Mouse (Mus musculus) liver, adult 10 weeks (tissue): ENCODE measurements around the gene Rab37. TPM values are rescaled to one million over a fixed set of nuclear protein-coding genes. Genes with fewer than 3 reads are reported as not detected.

Source experiments
- polyA plus RNA-seq: library from polyadenylated mRNA; stranded (reverse); fragments of 350-450 nt; fragmentation: Illumina TruSeq; extraction: RNeasy Lipid Tissue Mini Kit (QIAGEN cat#74804); gene quantifications from one replicate; pipeline ENCODE4 v1.2.3, GENCODE M21; 2014; ENCODE audit warnings: low read depth, low replicate concordance

Gene Rab37
- 0.16 TPM for polyA plus RNA-seq

DNA sequence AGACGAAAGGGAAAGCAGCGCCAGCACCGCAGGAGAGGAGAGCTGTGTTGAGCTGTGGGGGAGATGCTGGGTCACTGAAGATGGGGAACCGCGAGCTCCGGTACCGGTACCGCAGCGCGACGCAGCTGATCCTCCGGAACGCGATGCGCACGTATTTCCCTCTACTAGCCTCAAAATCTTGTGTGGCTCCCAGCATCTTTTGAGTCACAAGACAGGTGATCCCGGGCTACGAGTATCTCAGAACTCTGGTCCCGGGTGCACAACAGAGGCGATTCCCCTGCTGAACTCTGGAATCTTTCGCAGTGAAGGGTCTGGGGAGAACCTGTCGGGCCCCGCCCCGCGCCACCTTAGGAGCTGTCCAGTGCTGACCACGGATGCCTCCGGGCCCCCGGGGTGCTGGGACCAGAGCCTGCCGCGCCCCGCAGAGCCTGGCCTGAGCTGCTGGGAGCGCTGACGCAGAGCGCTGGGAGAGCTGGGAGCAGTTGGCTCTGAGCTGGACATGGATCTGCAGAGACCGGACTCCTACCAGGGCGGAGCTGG, at the start of gene Rab37:
Rab37 (plus strand) TSS at position 70 of the 540 bp plus-strand sequence.

GRCm38 (mm10) chr11:115048259-115048658, 43.0 kb upstream of the Rab37 start, which contains the start of gene Cd300ld3:
TSS of gene Cd300ld3 (minus strand) at chr11:115048409.

GRCm38 (mm10) chr11:115062077-115062476, 29.2 kb upstream of the Rab37 start, which contains the start of gene Cd300e:
TSS of gene Cd300e (minus strand) at chr11:115062177.

GRCm38 (mm10) chr11:115133800-115134199, 42.6 kb downstream of the Rab37 start, which contains the start of gene Cd300lf:
TSS of gene Cd300lf (minus strand) at chr11:115133992.

GRCm38 (mm10) chr11:115162832-115163480, 71.7 kb downstream of the Rab37 start, which contains the start of gene Slc9a3r1:
TSS of gene Slc9a3r1 (plus strand) at chr11:115163341.

GRCm38 (mm10) chr11:115187224-115187639, 96.0 kb downstream of the Rab37 start, which contains the start of gene Tmem104:
TSS of gene Tmem104 (plus strand) at chr11:115187487.

DNA sequence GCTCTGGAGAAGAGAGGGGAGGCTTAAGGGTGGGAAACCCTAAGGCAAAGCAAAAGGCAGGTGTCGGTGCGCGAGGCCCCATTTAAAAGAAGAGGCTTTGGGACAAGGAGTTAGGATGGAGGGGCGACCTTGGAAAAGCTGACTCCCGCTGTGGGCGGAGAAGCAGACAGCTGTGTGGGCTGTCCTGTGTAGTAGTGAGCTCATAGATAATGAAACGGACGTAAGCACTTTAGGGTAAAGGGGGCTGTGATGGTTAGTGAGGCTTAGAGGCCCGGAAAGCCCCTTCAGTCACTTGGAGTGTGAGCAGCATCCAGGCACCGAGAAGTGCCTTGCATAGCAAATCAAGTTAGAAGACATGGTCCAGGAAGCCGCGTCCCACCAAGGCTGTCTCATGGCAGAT, 96.5 kb downstream of the Rab37 start, which contains the start of gene Nat9:
Nat9 (minus strand) TSS at position 167 of the 400 bp plus-strand sequence.

Other genes with a start within 250 kb of the Rab37 start
- gene Gprc5c, start 240.3 kb upstream of the Rab37 start, polyA plus RNA-seq: 10.1 TPM
- 1.8 TPM for gene Cd300a, start 201.4 kb upstream of the Rab37 start, polyA plus RNA-seq
- 0.42 TPM for gene Cd300lb, start 157.0 kb upstream of the Rab37 start, polyA plus RNA-seq
- not detected for gene Cd300c, start 122.3 kb upstream of the Rab37 start, polyA plus RNA-seq
- gene Cd300ld, start 101.5 kb upstream of the Rab37 start, polyA plus RNA-seq: 5.9 TPM
- 1.9 TPM for gene Cd300c2, start 89.6 kb upstream of the Rab37 start, polyA plus RNA-seq
- not detected for gene Cd300ld2, start 75.2 kb upstream of the Rab37 start, polyA plus RNA-seq
- not detected for gene Cd300ld4, start 64.4 kb upstream of the Rab37 start, polyA plus RNA-seq
- 0.61 TPM for gene Cd300ld5, start 53.7 kb upstream of the Rab37 start, polyA plus RNA-seq
- 0.61 TPM for gene Cd300ld3, start 43.0 kb upstream of the Rab37 start, polyA plus RNA-seq
- gene Cd300e, start 29.3 kb upstream of the Rab37 start, polyA plus RNA-seq: 1.9 TPM
- gene Cd300lf, start 42.6 kb downstream of the Rab37 start, polyA plus RNA-seq: 0.69 TPM
- gene Slc9a3r1, start 71.9 kb downstream of the Rab37 start, polyA plus RNA-seq: 34.2 TPM
- 0.37 TPM for gene Tmem104, start 96.1 kb downstream of the Rab37 start, polyA plus RNA-seq
- gene Nat9, start 96.4 kb downstream of the Rab37 start, polyA plus RNA-seq: 5.9 TPM
- gene Grin2c, start 175.8 kb downstream of the Rab37 start, polyA plus RNA-seq: not detected
- 3.3 TPM for gene Fdxr, start 185.6 kb downstream of the Rab37 start, polyA plus RNA-seq
- 31.3 TPM for gene Fads6, start 206.2 kb downstream of the Rab37 start, polyA plus RNA-seq
- gene Otop2, start 215.7 kb downstream of the Rab37 start, polyA plus RNA-seq: not detected
- gene Ush1g, start 230.6 kb downstream of the Rab37 start, polyA plus RNA-seq: 0.11 TPM
- gene Otop3, start 243.3 kb downstream of the Rab37 start, polyA plus RNA-seq: not detected